Mouse (Mus musculus): Measurements from ENCODE around the gene Grik5.

DNA sequence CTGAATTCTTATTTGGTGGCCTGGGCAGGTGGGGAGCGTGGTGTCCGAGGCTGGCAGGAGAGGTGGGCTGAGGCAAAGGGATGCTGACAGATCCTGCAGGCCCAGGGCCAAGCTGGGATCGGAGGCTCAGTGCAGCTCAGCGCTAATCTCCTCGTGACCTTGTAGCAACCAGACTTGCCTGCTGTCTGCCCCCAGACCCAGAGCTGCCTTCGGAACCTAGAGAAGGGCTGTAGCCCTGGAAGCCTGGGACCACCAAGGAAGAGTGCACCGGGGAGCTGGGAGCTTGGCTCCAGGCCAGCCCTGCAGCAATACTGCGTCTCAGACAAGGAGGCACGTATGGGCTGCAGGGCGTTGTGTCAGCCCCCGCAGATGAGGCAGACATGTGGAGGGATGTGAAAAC is 68.9 kb downstream of the Grik5 start:
- no peak for TF ChIP-seq CTCF (IDR thresholded peaks at IDR 0.05; ENCODE audit: control insufficient read depth, insufficient read depth, insufficient read length)
- TF ChIP-seq MAX (IDR thresholded peaks at IDR 0.05) = no peak
- no peak for TF ChIP-seq MYOD1 (IDR thresholded peaks at IDR 0.05; ENCODE audit: control insufficient read depth, insufficient read length, low read depth)
- TF ChIP-seq MYOG (IDR thresholded peaks at IDR 0.05; ENCODE audit: control insufficient read depth, extremely low read depth, insufficient read length) = no peak
- TF ChIP-seq USF1 (IDR thresholded peaks at IDR 0.05; ENCODE audit: low read depth) = no peak
- TF ChIP-seq CEBPB (IDR thresholded peaks at IDR 0.05; ENCODE audit: low read depth) = no peak

Data from C2C12 (cell line).